Mouse (Mus musculus) bone marrow, adult 2 months (tissue): ENCODE results near the gene Slc41a3.

Experiments
- CTCF ChIP-seq: fragments of 200-500 bp; IDR thresholded peaks from 2 replicates; pipeline ENCODE4 v1.5.1; 2011; ENCODE audit warnings: low read length, control low read depth; ENCODE audit not compliant: control insufficient read depth, insufficient read depth
- POLR2A ChIP-seq: fragments of 200-500 bp; IDR thresholded peaks from 2 replicates; pipeline ENCODE4 v1.6.1; 2011; ENCODE audit warnings: low read depth, mild to moderate bottlenecking, control low read depth, low read length, borderline replicate concordance; ENCODE audit not compliant: control insufficient read depth

DNA sequence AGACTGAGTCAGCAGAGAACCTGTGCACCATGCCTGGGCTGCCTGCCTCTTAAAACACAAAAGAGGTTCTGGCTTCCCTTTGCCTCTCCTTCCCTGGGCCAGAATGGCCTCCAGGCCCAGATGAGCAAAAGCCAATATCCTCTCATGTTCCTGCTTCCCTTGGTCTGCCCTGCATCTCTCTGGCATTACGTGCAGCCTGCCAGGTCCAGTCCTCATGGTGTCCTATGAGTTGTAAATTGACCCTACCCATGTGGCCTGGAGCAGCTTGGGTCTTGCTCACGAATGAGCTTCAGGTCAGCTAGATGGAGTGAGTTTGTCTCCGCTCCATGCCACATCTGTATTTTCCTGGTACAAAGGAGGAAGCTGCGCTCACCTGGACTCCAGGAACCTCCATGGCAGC lies 7.5 kb upstream of the Slc41a3 start:
- TF ChIP-seq CTCF (no peak), POLR2A (no peak)
